Mouse (Mus musculus) NIH3T3 (cell line): ENCODE data around the gene Parm1.

Experiments
- DNase-seq: peaks from one replicate; pipeline ENCODE4 v3.0.0-alpha.2; 2012; ENCODE audit warnings: low read depth

Gene Parm1

GRCm38 (mm10) chr5:91578924-91579323 is 61.5 kb downstream of the Parm1 start:
- DNase-seq: no peak

GRCm38 (mm10) chr5:91581799-91582198 is 64.4 kb downstream of the Parm1 start:
- DNase-seq: no peak

- DNase-seq: no peak
These were observed 68.8 kb downstream of the Parm1 start for GRCm38 (mm10) chr5:91586206-91586605.

- no peak for DNase-seq
These were observed 76.7 kb downstream of the Parm1 start for GRCm38 (mm10) chr5:91594083-91594482.

GRCm38 (mm10) chr5:91597216-91597615 is 79.8 kb downstream of the Parm1 start:
- no peak for DNase-seq

GRCm38 (mm10) chr5:91599801-91600200 is 82.4 kb downstream of the Parm1 start:
- DNase-seq: no peak

- no peak for DNase-seq
These were observed 85.9 kb downstream of the Parm1 start for GRCm38 (mm10) chr5:91603347-91603746.

GRCm38 (mm10) chr5:91603787-91604439 is 86.5 kb downstream of the Parm1 start:
- no peak for DNase-seq

- DNase-seq: no peak
These were observed 89.8 kb downstream of the Parm1 start for GRCm38 (mm10) chr5:91607234-91607633.

GRCm38 (mm10) chr5:91607841-91608240 is 90.4 kb downstream of the Parm1 start:
- no peak for DNase-seq

GRCm38 (mm10) chr5:91609041-91609440 is 91.6 kb downstream of the Parm1 start:
- DNase-seq: no peak

- no peak for DNase-seq
These were observed 92.3 kb downstream of the Parm1 start for GRCm38 (mm10) chr5:91609511-91610300.

- DNase-seq: no peak
These were observed 93.1 kb downstream of the Parm1 start for GRCm38 (mm10) chr5:91610499-91610898.

GRCm38 (mm10) chr5:91611589-91611988 is 94.2 kb downstream of the Parm1 start:
- DNase-seq: no peak

- DNase-seq: peak; percentile 22
These were observed 100.2 kb downstream of the Parm1 start for GRCm38 (mm10) chr5:91617331-91618233.

- no peak for DNase-seq
These were observed 101.3 kb downstream of the Parm1 start for GRCm38 (mm10) chr5:91618661-91619173.

GRCm38 (mm10) chr5:91621197-91621596 is 103.8 kb downstream of the Parm1 start:
- no peak for DNase-seq

GRCm38 (mm10) chr5:91626823-91627222 is 109.4 kb downstream of the Parm1 start:
- no peak for DNase-seq

GRCm38 (mm10) chr5:91629472-91629871 is 112.1 kb downstream of the Parm1 start:
- peak; percentile 30 for DNase-seq

GRCm38 (mm10) chr5:91651330-91651729 is 133.9 kb downstream of the Parm1 start:
- no peak for DNase-seq

GRCm38 (mm10) chr5:91653061-91653915 is 135.9 kb downstream of the Parm1 start:
- DNase-seq: no peak
